Mouse (Mus musculus) layer of hippocampus, adult 18-20 months (tissue): ENCODE measurements at regions not wholly inside any gene's neighbourhood (a gene's known extent, or its start where the extent isn't known, plus 50 kb on each side); places are given as distances from the start of the nearest gene placed in this dataset.
A peak's percentile ranks its signal among the peaks of the same experiment; 100 is the strongest.

Source experiments
- DNase-seq, 2 experiments: peaks; one replicate each; pipeline ENCODE4 v3.0.0; 2022; ENCODE audit warnings: low spot score in 2 of 2

DNA sequence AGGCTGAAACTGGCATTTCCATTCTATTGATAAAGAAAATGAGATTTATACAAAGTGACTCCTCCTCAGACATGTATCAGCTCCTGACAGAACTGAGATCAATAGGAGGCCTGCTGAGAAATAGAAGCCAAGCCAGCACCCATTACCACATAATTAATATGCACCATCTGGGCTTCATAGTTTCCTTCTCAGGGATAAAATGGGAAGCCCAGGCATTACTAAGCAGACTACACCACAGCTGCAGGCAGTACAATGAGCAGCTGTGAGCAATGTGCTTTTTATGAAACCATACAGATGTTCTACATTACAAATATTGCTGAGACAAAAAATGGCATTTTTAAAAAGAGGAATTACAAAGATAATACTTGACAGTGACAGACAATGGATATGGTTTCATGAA is 950.1 kb downstream of the Otol1 start:
- DNase-seq: no peak

- peak; percentile 19 to 39 for DNase-seq
Measured at GRCm38 (mm10) chr3:70962498-70962897, 955.1 kb downstream of the Otol1 start.

GRCm38 (mm10) chr3:70976945-70977344 is 969.5 kb downstream of the Otol1 start:
- DNase-seq: peak in 1 of 2 experiments; percentile 9

GRCm38 (mm10) chr3:70990916-70991315 is 983.5 kb downstream of the Otol1 start:
- no peak for DNase-seq

DNA sequence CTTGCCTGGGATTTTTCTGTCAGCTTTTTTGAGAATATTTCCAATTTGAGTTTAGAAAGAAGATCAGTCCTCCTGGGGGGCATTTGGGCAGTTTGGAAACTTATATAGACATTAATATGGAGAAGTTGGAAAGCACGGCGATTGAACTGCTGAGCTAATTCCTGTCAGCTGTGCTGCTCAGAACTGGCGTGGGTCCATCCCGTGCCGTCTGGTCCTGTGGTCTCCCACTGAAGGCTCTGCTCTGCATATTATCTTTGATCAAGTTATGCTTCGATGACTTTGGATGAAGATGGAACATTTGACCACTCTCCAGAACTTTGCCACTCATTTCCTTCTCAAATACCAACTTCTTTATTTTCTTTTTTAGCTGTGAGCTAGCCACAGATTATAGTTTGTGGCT is 995.6 kb downstream of the Otol1 start:
- peak; percentile 2 to 42 for DNase-seq
